Mouse (Mus musculus) spleen, adult 18-20 months (tissue): Measurements from ENCODE around the gene Mcfd2.
"Not testable (repeated sequence)": the region's sequence is repeated elsewhere in the genome, so short reads cannot be mapped to it uniquely, and the experiment has no call there.

Source experiments
- DNase-seq, 2 experiments: peaks; one replicate each; pipeline ENCODE4 v3.0.0; 2022; ENCODE audit warnings: mixed read lengths in 2 of 2

Mcfd2 gene

GRCm38 (mm10) chr17:87265792-87266186 lies at the start of gene Mcfd2:
TSS of gene Mcfd2 (minus strand) at chr17:87265935.
- peak; percentile 91 for DNase-seq

- peak; percentile 83 to 91 for DNase-seq
Measured at GRCm38 (mm10) chr17:87315021-87315531, 49.3 kb upstream of the Mcfd2 start.

GRCm38 (mm10) chr17:87314530-87314946 lies 48.8 kb upstream of the Mcfd2 start:
- peak; percentile 58 to 61 for DNase-seq

- DNase-seq: no peak
Measured at GRCm38 (mm10) chr17:87314121-87314520, 48.4 kb upstream of the Mcfd2 start.

- no peak for DNase-seq
Measured at GRCm38 (mm10) chr17:87312924-87313870, 47.5 kb upstream of the Mcfd2 start.

- no peak for DNase-seq
Measured at GRCm38 (mm10) chr17:87312351-87312750, 46.6 kb upstream of the Mcfd2 start.

GRCm38 (mm10) chr17:87310497-87310896 lies 44.8 kb upstream of the Mcfd2 start:
- no peak for DNase-seq

- DNase-seq: no peak
Measured at GRCm38 (mm10) chr17:87309073-87309788, 43.5 kb upstream of the Mcfd2 start.

GRCm38 (mm10) chr17:87306746-87307145 lies 41.0 kb upstream of the Mcfd2 start:
- no peak for DNase-seq

GRCm38 (mm10) chr17:87305065-87305464 lies 39.3 kb upstream of the Mcfd2 start:
- DNase-seq: no peak

GRCm38 (mm10) chr17:87304151-87304894 lies 38.6 kb upstream of the Mcfd2 start:
- no peak for DNase-seq

GRCm38 (mm10) chr17:87302014-87302794 lies 36.5 kb upstream of the Mcfd2 start:
- DNase-seq: peak in 1 of 2 experiments; percentile 31

- DNase-seq: peak in 1 of 2 experiments; percentile 51
Measured at GRCm38 (mm10) chr17:87301607-87302006, 35.9 kb upstream of the Mcfd2 start.

- DNase-seq: no peak
Measured at GRCm38 (mm10) chr17:87300340-87300739, 34.6 kb upstream of the Mcfd2 start.

GRCm38 (mm10) chr17:87298944-87299343 lies 33.2 kb upstream of the Mcfd2 start:
- DNase-seq: peak in 1 of 2 experiments; percentile 52

- DNase-seq: not testable (repeated sequence)
Measured at GRCm38 (mm10) chr17:87296701-87297100, 31.0 kb upstream of the Mcfd2 start.

GRCm38 (mm10) chr17:87295738-87296137 lies 30.0 kb upstream of the Mcfd2 start:
- DNase-seq: no peak

GRCm38 (mm10) chr17:87293125-87293524 lies 27.4 kb upstream of the Mcfd2 start:
- DNase-seq: no peak

GRCm38 (mm10) chr17:87291782-87292181 lies 26.0 kb upstream of the Mcfd2 start:
- no peak for DNase-seq

- DNase-seq: no peak
Measured at GRCm38 (mm10) chr17:87291037-87291436, 25.3 kb upstream of the Mcfd2 start.

- no peak for DNase-seq
Measured at GRCm38 (mm10) chr17:87289367-87289766, 23.6 kb upstream of the Mcfd2 start.

- no peak for DNase-seq
Measured at GRCm38 (mm10) chr17:87288131-87288530, 22.4 kb upstream of the Mcfd2 start.
